Mouse (Mus musculus) frontal cortex, postnatal 14 days (tissue): Measurements from ENCODE around the gene Parm1.

Source experiments
- DNase-seq, 2 experiments: peaks; one replicate each; pipeline ENCODE4 v3.0.0; 2022; ENCODE audit warnings: low spot score in 2 of 2

Gene Parm1

DNA sequence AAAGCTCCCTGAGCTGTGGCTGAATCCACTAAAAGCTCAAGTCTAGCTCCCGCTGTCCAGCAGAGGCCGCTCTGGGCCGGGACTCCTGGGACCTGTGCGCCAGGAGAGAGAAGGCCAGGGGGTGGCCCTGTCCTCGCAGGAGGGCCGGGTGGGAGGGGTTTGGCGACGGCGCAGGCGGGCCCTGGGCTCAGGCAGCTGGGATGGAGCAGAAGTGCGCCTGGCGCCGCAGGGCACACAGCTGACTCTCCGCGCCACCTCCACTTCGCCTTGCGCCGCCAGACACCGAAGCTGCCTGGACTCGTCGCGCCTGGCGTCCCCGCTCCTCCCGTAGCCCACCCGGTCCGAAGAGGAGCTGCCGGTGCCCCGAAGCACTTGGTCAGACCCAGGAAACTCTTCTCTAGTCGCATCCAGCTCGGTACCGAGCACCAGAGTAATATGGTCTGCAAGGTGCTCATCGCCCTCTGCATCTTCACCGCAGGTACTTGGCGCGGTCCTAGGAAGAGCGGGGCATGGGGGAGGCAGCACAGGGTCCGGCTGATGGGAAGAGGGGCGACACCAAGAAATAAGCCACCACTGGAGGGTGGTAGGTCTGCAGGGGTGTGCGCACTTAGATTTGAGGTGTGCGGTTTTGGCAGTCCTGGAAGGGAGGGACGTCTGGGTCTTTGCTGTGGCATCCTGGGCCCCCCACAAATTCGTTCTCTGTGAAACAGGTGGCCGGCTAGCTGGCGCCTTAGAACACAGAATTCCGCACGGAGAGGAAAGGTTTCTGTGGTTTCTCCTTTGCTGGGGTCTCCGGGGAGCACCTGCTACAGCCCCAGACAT is at the start of gene Parm1:
Gene Parm1, plus strand, starts transcription at position 136 of the 822 bp plus-strand sequence.
- DNase-seq = peak; percentile 51 to 63

DNA sequence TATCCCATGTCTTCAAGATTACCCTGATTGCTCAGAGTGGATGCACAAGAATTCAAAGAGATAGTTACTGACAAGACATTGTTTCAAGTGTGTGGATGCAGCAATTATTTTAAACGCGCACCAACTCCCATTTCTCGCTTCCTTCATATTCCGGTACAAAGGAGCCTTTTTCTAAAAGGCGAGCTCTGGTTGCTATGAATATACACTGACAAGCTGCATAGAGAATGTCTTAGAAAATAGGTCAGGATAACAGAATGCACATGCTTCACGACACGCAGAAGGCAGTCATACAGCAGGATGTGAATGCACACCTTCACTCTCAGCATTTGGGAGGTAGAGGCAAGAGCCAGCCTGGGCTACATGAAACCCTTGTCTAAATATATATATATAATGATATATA is 42.2 kb upstream of the Parm1 start:
- no peak for DNase-seq

DNA sequence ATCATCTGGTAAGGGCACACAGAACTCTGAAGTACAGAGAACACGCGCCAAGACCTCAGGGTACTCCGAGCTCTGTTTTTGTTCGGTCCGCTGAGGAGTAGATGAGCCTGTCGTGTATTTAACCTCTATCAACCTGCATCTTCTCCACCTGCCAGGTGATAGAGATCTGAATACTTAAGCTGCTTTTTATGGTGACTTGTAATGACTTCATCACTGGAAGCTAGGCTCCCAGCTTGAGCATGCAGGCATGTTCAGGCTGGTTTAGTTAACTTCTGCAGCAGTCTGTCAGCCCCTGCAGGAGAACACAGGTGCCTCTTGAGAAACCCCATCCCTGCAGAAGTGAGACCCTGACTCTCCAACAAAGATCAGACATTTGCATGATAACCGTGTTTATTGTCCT is 40.6 kb upstream of the Parm1 start:
- DNase-seq = no peak

DNA sequence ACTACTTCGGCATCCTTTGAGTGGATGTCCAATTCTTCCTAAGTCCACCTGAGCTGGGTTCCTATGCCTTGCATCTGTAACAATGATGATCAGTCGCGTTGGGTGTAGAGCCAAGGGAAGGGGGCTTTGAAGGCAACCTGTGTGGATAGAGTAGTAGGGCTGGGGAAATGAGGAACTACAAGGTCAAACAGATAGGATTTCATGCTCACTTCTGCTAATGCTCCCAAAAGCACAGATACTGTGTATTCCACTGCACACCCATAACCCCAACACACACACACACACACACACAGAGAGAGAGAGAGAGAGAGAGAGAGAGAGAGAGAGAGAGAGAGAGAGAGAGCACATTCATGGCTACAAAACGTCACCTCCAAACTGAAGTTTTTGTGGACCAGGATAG is 38.7 kb upstream of the Parm1 start:
- no peak for DNase-seq

GRCm38 (mm10) chr5:91480129-91480528 is 37.3 kb upstream of the Parm1 start:
- no peak for DNase-seq

- DNase-seq = no peak
Measured at GRCm38 (mm10) chr5:91484324-91484723, 33.1 kb upstream of the Parm1 start.

GRCm38 (mm10) chr5:91494456-91494855 is 23.0 kb upstream of the Parm1 start:
- DNase-seq = no peak

GRCm38 (mm10) chr5:91501361-91501760 is 16.1 kb upstream of the Parm1 start:
- DNase-seq = no peak

- no peak for DNase-seq
Measured at GRCm38 (mm10) chr5:91502366-91502765, 15.0 kb upstream of the Parm1 start.

GRCm38 (mm10) chr5:91504320-91504922 is 13.0 kb upstream of the Parm1 start:
- no peak for DNase-seq

DNA sequence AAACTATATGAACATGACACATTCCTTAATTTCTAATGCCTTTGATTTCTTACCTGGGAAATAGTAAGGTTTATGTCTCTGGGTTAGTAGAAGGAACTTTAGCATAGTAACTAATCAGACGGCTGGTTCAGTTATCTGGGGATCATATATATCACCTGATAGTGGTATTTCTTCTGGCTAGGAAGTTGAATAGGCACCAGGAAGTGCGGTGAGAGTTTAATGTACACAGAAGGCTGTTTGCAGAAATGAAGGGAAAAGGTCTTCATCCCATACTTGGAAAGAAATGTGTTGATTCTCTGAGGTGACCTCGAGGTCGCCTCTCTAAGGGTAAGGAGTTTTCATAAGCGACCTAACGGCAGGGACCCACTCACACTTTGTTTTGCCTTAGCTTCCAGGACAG is 338 bp upstream of the Parm1 start:
- DNase-seq = no peak

DNA sequence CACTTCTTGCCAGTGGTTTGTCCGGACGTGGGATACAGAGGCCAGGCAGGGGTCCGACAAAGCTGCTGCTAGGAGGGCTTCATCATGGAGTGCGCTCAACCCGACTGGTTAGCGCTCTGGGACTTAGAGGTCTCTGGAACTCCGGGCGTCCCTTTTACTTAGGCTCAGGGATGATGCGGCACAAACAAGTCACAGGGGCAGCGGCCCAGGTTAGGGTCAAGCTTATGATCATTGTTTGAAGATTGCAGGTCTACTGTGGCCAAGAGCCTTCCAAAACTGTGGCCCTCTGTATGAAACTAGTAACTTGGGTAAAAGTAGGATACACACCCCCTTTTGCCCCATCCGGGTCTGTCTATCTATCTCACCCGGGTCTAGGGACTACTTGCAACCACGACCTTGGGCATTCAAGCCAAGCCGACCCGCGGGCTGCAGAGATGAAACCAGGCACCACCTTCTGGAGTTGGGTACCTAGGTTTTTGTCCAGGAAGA is 931 bp downstream of the Parm1 start:
- no peak for DNase-seq

DNA sequence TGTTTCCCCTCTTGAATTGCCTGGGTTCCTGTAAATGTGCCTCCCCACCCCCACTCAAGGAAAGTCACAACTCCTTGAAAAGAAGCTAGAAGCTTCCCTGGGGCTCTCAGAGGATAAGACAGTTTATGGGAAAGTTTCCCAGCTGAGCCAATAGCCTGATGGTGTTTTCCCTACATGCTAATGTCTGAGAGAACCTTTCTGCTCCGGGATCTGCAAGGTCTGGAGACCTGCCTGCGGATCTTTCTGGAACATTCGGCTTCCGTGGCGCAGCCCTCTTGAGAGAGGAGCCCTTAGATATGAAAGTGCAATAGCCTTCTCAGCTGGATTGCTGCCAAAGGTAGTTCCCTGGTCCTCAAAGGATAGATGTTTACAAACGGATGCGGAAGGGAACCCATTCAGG is 1.5 kb downstream of the Parm1 start:
- no peak for DNase-seq

DNA sequence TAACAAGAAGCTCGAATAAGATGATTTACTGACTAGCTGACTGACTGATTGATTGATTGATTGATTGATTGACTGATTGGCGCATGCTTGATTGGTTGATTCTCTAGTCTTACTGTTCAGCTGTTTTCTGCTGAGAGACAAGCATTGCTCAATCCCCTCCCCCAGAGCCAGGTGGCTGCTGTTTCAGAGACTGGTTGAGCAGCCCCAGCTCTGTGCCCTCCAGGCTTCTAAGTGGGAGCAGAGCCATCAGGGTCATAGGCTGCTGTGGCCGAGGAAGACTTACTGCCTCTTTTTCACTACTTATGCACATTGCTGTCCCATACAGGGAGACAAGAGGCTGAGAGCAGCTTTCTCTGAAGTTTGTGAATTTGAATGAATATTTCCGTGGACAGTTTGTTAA is 2.1 kb downstream of the Parm1 start:
- no peak for DNase-seq

GRCm38 (mm10) chr5:91532748-91533496 is 15.5 kb downstream of the Parm1 start:
- no peak for DNase-seq

DNA sequence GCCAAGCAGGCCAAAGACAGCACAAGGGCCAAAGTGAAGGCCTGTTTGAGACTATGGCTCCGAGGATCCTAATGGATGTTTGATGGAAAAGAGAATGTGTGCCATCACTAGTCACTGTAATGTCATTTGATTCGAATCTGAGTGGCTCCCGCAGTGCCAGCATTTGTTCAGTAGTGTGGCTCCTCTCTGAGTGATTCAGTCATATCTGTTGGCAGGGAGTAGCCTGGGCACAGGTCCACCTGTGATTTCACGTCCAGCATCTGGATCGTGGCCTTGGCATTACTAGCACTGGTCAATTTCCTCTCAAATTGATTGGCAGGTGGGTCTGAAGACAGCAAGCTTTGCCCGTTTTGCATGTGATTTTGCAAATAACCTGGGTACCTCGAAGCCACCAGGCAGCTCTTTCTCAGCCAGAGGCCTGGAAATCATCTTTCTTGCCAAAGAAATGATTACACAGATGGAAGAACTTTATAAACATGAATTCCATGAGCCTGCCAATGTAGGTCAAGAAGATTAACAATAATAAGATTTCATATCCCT is 41.7 kb downstream of the Parm1 start:
- no peak for DNase-seq

- DNase-seq = no peak
Measured at GRCm38 (mm10) chr5:91559711-91560110, 42.3 kb downstream of the Parm1 start.

DNA sequence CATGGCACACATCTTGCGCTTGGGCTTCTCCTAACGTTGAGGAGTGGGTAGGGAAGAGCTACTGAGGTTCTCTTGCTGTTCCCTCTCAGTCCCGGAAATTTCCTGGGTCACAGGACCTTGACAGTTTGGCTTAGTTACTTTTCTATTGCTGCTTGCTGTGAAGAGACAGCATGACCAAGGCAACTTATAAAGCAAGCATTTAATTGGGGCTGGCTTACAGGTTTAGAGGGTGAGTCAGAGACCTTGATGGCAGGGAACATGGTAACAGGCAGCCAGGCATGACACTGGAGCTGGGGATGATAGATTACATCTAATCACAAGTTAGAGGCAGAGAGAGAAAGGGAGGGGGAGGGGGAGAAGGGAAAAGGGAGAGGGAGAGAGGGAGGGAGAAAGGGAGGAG is 44.0 kb downstream of the Parm1 start:
- DNase-seq = no peak

- no peak for DNase-seq
Measured at GRCm38 (mm10) chr5:91562486-91562885, 45.1 kb downstream of the Parm1 start.

DNA sequence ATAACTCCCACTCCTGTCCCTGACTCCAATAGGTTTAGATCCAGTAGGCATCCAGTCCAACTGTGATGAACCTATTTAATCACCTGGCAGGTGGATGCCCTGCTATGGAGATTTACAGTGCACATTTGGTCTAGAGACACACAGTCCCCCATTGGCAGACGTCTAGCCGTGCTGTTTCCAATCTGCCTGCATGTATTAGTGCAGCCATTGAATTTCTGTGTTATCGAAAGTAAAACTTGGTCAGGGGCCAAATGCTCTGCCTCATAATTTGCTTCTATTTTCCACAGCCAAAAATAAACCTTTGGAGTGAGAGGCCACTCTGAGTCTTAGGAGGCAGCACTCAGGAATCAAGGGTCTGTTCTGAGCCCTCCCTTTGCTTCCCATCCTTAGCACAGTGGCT is 46.6 kb downstream of the Parm1 start:
- no peak for DNase-seq

GRCm38 (mm10) chr5:91565458-91565857 is 48.0 kb downstream of the Parm1 start:
- no peak for DNase-seq

DNA sequence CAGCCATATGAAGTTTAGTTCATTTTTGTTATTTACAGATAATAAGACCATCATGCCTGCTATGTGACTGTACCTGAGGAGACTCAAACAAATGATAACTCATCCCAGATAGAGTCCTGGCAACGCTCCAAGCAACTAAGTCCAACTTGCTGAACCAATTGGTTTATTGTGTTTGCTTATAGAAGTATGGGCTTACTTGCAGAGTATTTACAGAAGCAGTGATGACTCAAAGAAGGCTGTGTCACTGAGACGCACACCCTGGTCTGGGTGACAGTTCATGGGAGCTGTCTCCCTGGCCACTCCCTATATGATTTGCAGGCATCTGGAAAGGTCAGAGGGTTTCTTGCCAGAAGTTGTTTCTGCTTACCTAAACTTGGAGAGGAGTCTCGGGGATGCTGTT is 49.2 kb downstream of the Parm1 start:
- DNase-seq = no peak
